ENCODE assay signal across 8 mouse cellular contexts in the genomic region with DNA sequence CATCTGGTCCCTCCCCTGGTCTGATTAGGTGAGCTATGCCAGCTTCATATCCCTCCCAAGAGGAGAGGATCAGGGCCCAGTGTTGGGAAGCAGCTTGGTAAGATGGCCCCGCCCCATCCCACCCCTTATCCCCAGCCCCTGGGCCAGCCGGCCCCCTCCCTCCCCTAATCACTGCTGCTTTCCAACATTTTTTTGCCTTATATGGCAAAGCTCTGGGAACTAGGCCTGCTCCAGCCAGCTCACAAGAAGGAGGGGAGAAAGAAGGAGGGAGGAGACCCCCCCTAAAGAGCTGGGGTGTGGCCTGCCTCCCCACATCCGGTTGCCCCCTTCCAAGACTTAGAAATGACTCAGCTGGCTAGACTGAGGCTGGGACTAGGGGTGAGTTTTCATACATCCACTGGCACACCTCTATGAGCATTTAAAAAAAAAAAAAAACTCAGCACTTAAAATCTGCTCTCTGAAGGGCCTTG. TPM values are rescaled to one million over a fixed set of nuclear protein-coding genes. Genes with fewer than 3 reads are reported as not detected.
DNase-seq lines count a peak whose midpoint lies in the region; ATAC-seq lines count a peak whose summit lies in the region.

No protein-coding gene starts in this region.

- 0 out of 2 replicates have a peak, but pooled peaks cover 5% of the 10 kb centered on the region for H3K36me3 ChIP-seq in forebrain, embryonic 16.5 days (ENCODE audit: control insufficient read depth, insufficient read depth)
- H3K36me3 ChIP-seq in hindbrain, embryonic 13.5 days = peaks cover 35% of the 10 kb centered on the region
- H3K36me3 ChIP-seq in midbrain, embryonic 16.5 days (ENCODE audit: control insufficient read depth, insufficient read depth, low read length) = peaks cover 11% of the 10 kb centered on the region

- WGBS in forebrain, embryonic 16.5 days = 11% methylated on average over 3 of the region's 3 CpGs
- WGBS in hindbrain, embryonic 13.5 days = 37% methylated on average over 3 of the region's 3 CpGs
- WGBS in midbrain, embryonic 16.5 days = 31% methylated on average over 3 of the region's 3 CpGs

- peak overlapping the region; percentile 93 for H3K27ac ChIP-seq in forebrain, embryonic 16.5 days (ENCODE audit: low read length)
- H3K27ac ChIP-seq in hindbrain, embryonic 13.5 days = peak overlapping the region; percentile 92
- H3K27ac ChIP-seq in midbrain, embryonic 16.5 days (ENCODE audit: low read length) = peak overlapping the region; percentile 86

- peak overlapping the region; percentile 76 for H3K4me2 ChIP-seq in forebrain, embryonic 16.5 days (ENCODE audit: low read length)
- peak overlapping the region; percentile 69 for H3K4me2 ChIP-seq in hindbrain, embryonic 13.5 days
- peak overlapping the region; percentile 70 for H3K4me2 ChIP-seq in midbrain, embryonic 16.5 days (ENCODE audit: low read length)

- DNase-seq in frontal cortex, postnatal 10 days (ENCODE audit: low spot score in 2 of 2) = peak; percentile 17 to 55
- DNase-seq in frontal cortex, postnatal 14 days (ENCODE audit: low spot score in 2 of 2) = no peak
- DNase-seq in adrenal gland, postnatal 10 days = peak; percentile 42
- peak; percentile 48 for DNase-seq in liver
- peak; percentile 59 for DNase-seq in thymus, postnatal 4 days

- peak; percentile 38 for ATAC-seq in forebrain, embryonic 16.5 days
- ATAC-seq in hindbrain, embryonic 13.5 days (ENCODE audit: low FRiP score) = peak; percentile 30
- ATAC-seq in midbrain, embryonic 16.5 days = peak; percentile 37

- H3K9me3 ChIP-seq in forebrain, embryonic 16.5 days (ENCODE audit: control insufficient read depth, low read length) = no peaks in the 10 kb centered on the region
- no peaks in the 10 kb centered on the region for H3K9me3 ChIP-seq in hindbrain, embryonic 13.5 days
- H3K9me3 ChIP-seq in midbrain, embryonic 16.5 days (replicated peaks; ENCODE audit: control insufficient read depth, low read length, poor library complexity, severe bottlenecking) = no peaks in the 10 kb centered on the region

- peak overlapping the region; percentile 63 for H3K4me3 ChIP-seq in forebrain, embryonic 16.5 days (replicated peaks; ENCODE audit: low read length)
- peak overlapping the region; percentile 57 for H3K4me3 ChIP-seq in hindbrain, embryonic 13.5 days
- H3K4me3 ChIP-seq in midbrain, embryonic 16.5 days (ENCODE audit: low read depth, low read length) = peak overlapping the region; percentile 58

- peak overlapping the region; percentile 73 for H3K9ac ChIP-seq in forebrain, embryonic 16.5 days (replicated peaks; ENCODE audit: low read depth, low read length)
- H3K9ac ChIP-seq in hindbrain, embryonic 13.5 days = peak overlapping the region; percentile 85
- H3K9ac ChIP-seq in midbrain, embryonic 16.5 days (ENCODE audit: low read depth, low read length) = peak overlapping the region; percentile 85

- H3K27me3 ChIP-seq in forebrain, embryonic 16.5 days (replicated peaks; ENCODE audit: control insufficient read depth, insufficient read depth, low read length) = no peaks in the 10 kb centered on the region
- no peaks in the 10 kb centered on the region for H3K27me3 ChIP-seq in hindbrain, embryonic 13.5 days
- H3K27me3 ChIP-seq in midbrain, embryonic 16.5 days (ENCODE audit: control insufficient read depth, insufficient read depth, low read depth, low read length) = no peaks in the 10 kb centered on the region

- peaks cover 21% of the 10 kb centered on the region for H3K4me1 ChIP-seq in forebrain, embryonic 16.5 days (replicated peaks; ENCODE audit: control insufficient read depth, insufficient read depth, low read length)
- peaks cover 26% of the 10 kb centered on the region for H3K4me1 ChIP-seq in hindbrain, embryonic 13.5 days (replicated peaks)
- H3K4me1 ChIP-seq in midbrain, embryonic 16.5 days (ENCODE audit: control insufficient read depth, insufficient read depth, low read length) = peaks cover 18% of the 10 kb centered on the region

RNA-seq across cellular contexts. Expression of gene Flna, which starts 5.0 kb away (rescaled TPM):
- total RNA-seq in adrenal gland, postnatal 10 days (2021) = 100 to 1,000 TPM; 151 to 183 TPM
- 126 and 133 TPM in 2 replicates for polyA plus RNA-seq in forebrain, embryonic 16.5 days (2015; fragmentation: Nextera tagmentation; extraction: Ambion mirVana)
- 88.8 and 111 TPM in 2 replicates for polyA plus RNA-seq in hindbrain, embryonic 13.5 days (2015; fragmentation: Nextera tagmentation; extraction: Ambion mirVana)
- 84.6 and 88.4 TPM in 2 replicates for polyA plus RNA-seq in midbrain, embryonic 16.5 days (2015; fragmentation: Nextera tagmentation; extraction: Ambion mirVana)

RNA-seq across cellular contexts. Expression of gene Emd, which starts 9.8 kb away (rescaled TPM):
- total RNA-seq in adrenal gland, postnatal 10 days (2021) = 10 to 100 TPM; 38.0 to 45.0 TPM
- 13.7 and 17.9 TPM in 2 replicates for polyA plus RNA-seq in forebrain, embryonic 16.5 days (2015; fragmentation: Nextera tagmentation; extraction: Ambion mirVana)
- polyA plus RNA-seq in hindbrain, embryonic 13.5 days (2015; fragmentation: Nextera tagmentation; extraction: Ambion mirVana) = 16.9 and 18.3 TPM in 2 replicates
- polyA plus RNA-seq in midbrain, embryonic 16.5 days (2015; fragmentation: Nextera tagmentation; extraction: Ambion mirVana) = 12.8 and 13.5 TPM in 2 replicates

RNA-seq across cellular contexts. Expression of gene Rpl10, which starts 26.0 kb away (rescaled TPM):
- 100 to 1,000 TPM; 377 to 392 TPM for total RNA-seq in adrenal gland, postnatal 10 days (2021)
- polyA plus RNA-seq in forebrain, embryonic 16.5 days (2015; fragmentation: Nextera tagmentation; extraction: Ambion mirVana) = 482 and 489 TPM in 2 replicates
- polyA plus RNA-seq in hindbrain, embryonic 13.5 days (2015; fragmentation: Nextera tagmentation; extraction: Ambion mirVana) = 532 and 538 TPM in 2 replicates
- 454 and 460 TPM in 2 replicates for polyA plus RNA-seq in midbrain, embryonic 16.5 days (2015; fragmentation: Nextera tagmentation; extraction: Ambion mirVana)

RNA-seq across cellular contexts. Expression of gene Taz, which starts 37.1 kb away (rescaled TPM):
- 10 to 100 TPM; 57.6 to 90.8 TPM for total RNA-seq in adrenal gland, postnatal 10 days (2021)
- 96.3 and 104 TPM in 2 replicates for polyA plus RNA-seq in forebrain, embryonic 16.5 days (2015; fragmentation: Nextera tagmentation; extraction: Ambion mirVana)
- 86.8 and 91.5 TPM in 2 replicates for polyA plus RNA-seq in hindbrain, embryonic 13.5 days (2015; fragmentation: Nextera tagmentation; extraction: Ambion mirVana)
- 79.8 and 81.3 TPM in 2 replicates for polyA plus RNA-seq in midbrain, embryonic 16.5 days (2015; fragmentation: Nextera tagmentation; extraction: Ambion mirVana)

RNA-seq across cellular contexts. Expression of gene Dnase1l1, which starts 37.5 kb away (rescaled TPM):
- total RNA-seq in adrenal gland, postnatal 10 days (2021) = 10 to 100 TPM; 10.5 to 19.1 TPM
- polyA plus RNA-seq in forebrain, embryonic 16.5 days (2015; fragmentation: Nextera tagmentation; extraction: Ambion mirVana) = 2.8 and 3.1 TPM in 2 replicates
- polyA plus RNA-seq in hindbrain, embryonic 13.5 days (2015; fragmentation: Nextera tagmentation; extraction: Ambion mirVana) = 3.6 and 5.2 TPM in 2 replicates
- 2.8 and 4.3 TPM in 2 replicates for polyA plus RNA-seq in midbrain, embryonic 16.5 days (2015; fragmentation: Nextera tagmentation; extraction: Ambion mirVana)

Comparison
In these comparisons a context has a peak if more than half of its experiments do, and no peak if none do; other contexts are left out.
1. DNase-seq: peak in frontal cortex, postnatal 10 days (2 of 2), adrenal gland, postnatal 10 days (single experiment), liver (single experiment) and thymus, postnatal 4 days (single experiment); none in frontal cortex, postnatal 14 days (0 of 2).
2. Peak in every context shown above with its lines, with median percentiles within 50 percentile points of each other: ATAC-seq, H3K27ac ChIP-seq, H3K4me2 ChIP-seq, H3K4me3 ChIP-seq and H3K9ac ChIP-seq.